Mouse (Mus musculus) spleen, postnatal 0 days (tissue): ENCODE measurements around the gene Hpdl. TPM values are rescaled to one million over a fixed set of nuclear protein-coding genes. Genes with fewer than 3 reads are reported as not detected.

ENCODE experiments used
- polyA plus RNA-seq: library from polyadenylated mRNA; unstranded; fragments of >200 nt; fragmentation: Nextera tagmentation; extraction: Ambion mirVana; gene quantifications from 2 replicates; pipeline ENCODE4 v1.2.1, GENCODE M21; 2015

The Hpdl gene
- polyA plus RNA-seq = 0.41 and 0.42 TPM in 2 replicates

GRCm38 (mm10) chr4:116821694-116822016 is at the start of gene Hpdl:
TSS of gene Hpdl (minus strand) at chr4:116821707.

GRCm38 (mm10) chr4:116807197-116808129 is 14.0 kb downstream of the Hpdl start, which contains the start of the genes Toe1 and Mutyh:
TSS of gene Toe1 (minus strand) at chr4:116807640.
TSS of gene Mutyh (plus strand) at chr4:116807723.

Other genes with a start within 250 kb of the Hpdl start
- gene Ccdc17, start 225.1 kb downstream of the Hpdl start, polyA plus RNA-seq = 3.0 and 4.0 TPM in 2 replicates
- gene Nasp, start 193.8 kb downstream of the Hpdl start, polyA plus RNA-seq = 83.2 and 97.0 TPM in 2 replicates
- gene Akr1a1, start 170.0 kb downstream of the Hpdl start, polyA plus RNA-seq = 323 and 372 TPM in 2 replicates
- 588 and 627 TPM in 2 replicates for gene Prdx1, start 136.2 kb downstream of the Hpdl start, polyA plus RNA-seq
- 9.2 and 10.0 TPM in 2 replicates for gene Mmachc, start 113.3 kb downstream of the Hpdl start, polyA plus RNA-seq
- 12.8 and 14.7 TPM in 2 replicates for gene Ccdc163, start 113.2 kb downstream of the Hpdl start, polyA plus RNA-seq
- 2.9 and 4.4 TPM in 2 replicates for gene Tesk2, start 100.8 kb downstream of the Hpdl start, polyA plus RNA-seq
- gene Toe1, start 14.1 kb downstream of the Hpdl start, polyA plus RNA-seq = 18.5 and 20.7 TPM in 2 replicates
- gene Mutyh, start 14.0 kb downstream of the Hpdl start, polyA plus RNA-seq = 4.3 and 4.6 TPM in 2 replicates
- gene Zswim5, start 55.7 kb upstream of the Hpdl start, polyA plus RNA-seq = 0.06 and 0.10 TPM in 2 replicates
- gene Urod, start 172.7 kb upstream of the Hpdl start, polyA plus RNA-seq = 523 and 599 TPM in 2 replicates
- 6.7 and 7.3 TPM in 2 replicates for gene Hectd3, start 173.6 kb upstream of the Hpdl start, polyA plus RNA-seq
- 30.1 and 34.1 TPM in 2 replicates for gene Eif2b3, start 197.7 kb upstream of the Hpdl start, polyA plus RNA-seq